Mouse (Mus musculus) adrenal gland, adult 18-20 months (tissue): ENCODE results near the gene 2610028H24Rik. TPM values are rescaled to one million over a fixed set of nuclear protein-coding genes. Genes with fewer than 3 reads are reported as not detected.

Source experiments
- DNase-seq, 2 experiments: peaks; one replicate each; pipeline ENCODE4 v3.0.0; 2021 to 2022; ENCODE audit warnings: low spot score in 2 of 2
- long read RNA-seq, 2 experiments: library from polyadenylated mRNA; stranded (forward); transcript quantifications; one replicate each; pipeline ENCODE4 v2.0.0; 2021
- total RNA-seq, 2 experiments: library from RNA; stranded (reverse); gene quantifications; 1 replicate in 1 of 2; 2 replicates in 1 of 2; pipeline ENCODE4 v1.2.3; 2021

2610028H24Rik gene
- not detected for total RNA-seq
- long read RNA-seq, experiment 1: 0 reads
- long read RNA-seq, experiment 2, partial matches to known transcripts: 0 of 1 reads
- long read RNA-seq, experiment 2, other reads (novel, unspliced or antisense): 1 of 1 reads

DNA sequence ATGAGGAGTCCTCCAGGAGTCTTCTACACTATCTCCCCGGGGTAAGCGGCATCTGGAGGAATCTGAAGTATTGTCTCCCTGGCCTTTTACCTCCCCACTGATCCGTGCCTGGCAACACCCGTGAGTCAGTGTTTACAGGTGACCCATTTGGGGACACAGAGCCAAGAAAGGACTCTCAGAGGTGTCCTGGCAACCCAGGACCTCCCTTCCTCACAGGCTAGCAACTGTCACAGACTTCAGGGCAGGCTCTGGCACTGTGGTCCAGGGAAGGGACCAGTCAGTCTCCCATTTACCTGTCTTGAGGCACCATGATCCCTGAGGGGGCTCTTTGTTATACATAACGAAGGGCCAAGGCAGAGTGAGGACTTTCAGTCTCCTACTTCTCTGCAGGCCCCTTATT, at the start of gene 2610028H24Rik:
Gene 2610028H24Rik (plus strand): TSS at position 231 of the 400 bp plus-strand sequence.
- no peak for DNase-seq

- no peak for DNase-seq
Measured at GRCm38 (mm10) chr10:76408520-76408919, 40.4 kb upstream of the 2610028H24Rik start.

- DNase-seq: no peak
Measured at GRCm38 (mm10) chr10:76416811-76417210, 32.1 kb upstream of the 2610028H24Rik start.

GRCm38 (mm10) chr10:76425674-76426073, 23.2 kb upstream of the 2610028H24Rik start:
- DNase-seq: no peak

DNA sequence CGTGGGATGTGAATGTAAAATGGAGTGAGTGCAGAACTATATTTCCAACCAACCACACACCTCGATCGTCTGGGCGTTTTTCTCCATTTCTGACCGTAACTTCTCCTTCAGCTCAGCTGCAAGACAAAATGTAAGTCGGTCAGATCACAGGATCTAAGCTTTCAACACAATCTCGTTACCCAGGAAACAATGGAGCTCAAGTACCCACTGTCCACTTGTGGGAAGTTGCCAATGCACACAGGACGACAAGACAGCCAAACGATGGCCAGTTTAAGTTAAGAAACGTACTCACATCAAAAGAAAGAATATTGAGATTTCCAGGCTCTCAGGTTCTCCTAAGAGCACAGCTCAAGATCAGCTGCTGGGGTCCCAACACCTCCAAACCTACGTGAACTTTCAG, 15.0 kb upstream of the 2610028H24Rik start:
- no peak for DNase-seq

GRCm38 (mm10) chr10:76439107-76439890, 9.6 kb upstream of the 2610028H24Rik start:
- no peak for DNase-seq

DNA sequence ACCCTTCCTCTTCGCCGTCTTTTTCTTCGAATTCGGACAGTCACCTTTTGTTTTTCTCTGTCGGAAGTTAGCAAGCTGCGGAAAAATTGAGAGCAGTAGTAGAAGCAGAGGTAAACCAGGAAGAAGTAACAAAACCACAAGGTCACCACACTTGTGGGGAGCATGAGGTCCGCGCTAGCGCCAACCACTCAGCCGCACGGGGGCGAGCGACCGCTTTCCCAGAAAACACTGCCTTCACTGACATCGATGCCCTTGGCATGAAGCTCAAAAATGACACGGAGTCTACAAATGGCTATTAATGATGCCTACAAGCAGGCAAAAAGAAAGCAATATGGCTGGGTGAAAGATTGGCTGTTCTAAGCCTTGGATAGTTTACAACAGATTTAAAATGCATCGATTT, 8.6 kb upstream of the 2610028H24Rik start, which contains the start of gene AC141477.1:
Gene AC141477.1 (minus strand): TSS at position 164 of the 400 bp plus-strand sequence.
- no peak for DNase-seq

DNA sequence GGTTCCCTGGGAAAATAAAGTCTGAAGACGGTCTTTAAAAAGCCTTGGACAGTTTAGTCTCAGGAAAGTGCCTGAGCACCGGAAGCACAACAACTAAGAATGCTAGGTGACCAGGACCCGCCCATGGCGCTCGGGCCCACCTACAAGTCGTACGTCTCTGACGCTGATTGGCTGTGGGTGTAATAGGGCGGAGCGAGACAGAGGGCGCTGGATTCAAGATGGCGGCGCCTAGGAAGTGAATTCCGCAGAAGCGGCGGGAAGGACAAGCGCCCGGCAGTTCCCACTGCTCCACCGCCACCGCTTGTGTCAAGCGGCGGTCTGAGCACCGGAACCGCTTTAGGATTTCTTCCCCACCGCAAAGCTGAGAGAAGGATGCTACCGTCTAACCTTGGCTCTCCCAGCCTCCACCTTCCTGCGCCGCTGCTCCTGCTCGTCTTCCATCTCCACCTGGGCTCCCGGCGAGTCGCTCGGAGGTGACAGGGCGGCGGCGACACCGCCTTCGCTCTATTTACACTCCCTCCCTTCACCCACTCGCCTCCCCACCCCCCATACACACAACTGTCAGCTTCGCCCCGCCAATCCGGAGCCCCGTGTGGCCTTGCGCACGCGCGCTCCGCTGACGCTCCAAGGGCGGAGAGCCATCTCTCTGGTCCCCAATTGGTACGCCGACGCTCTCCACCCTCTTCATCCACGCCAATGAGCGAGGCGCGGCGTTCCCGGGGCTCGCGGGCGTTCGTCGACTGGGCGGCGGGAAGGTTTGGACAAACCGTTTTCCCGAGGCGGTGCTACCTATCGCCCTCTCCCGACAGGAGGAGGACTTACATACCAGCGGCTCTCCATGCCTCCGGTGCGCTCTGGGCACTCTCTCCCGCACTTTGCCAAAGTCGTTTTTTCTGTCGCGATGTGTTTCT, 6.4 kb upstream of the 2610028H24Rik start, which contains the start of gene Pcnt:
Gene Pcnt (minus strand): TSS at position 609 of the 911 bp plus-strand sequence.
- DNase-seq: peak; percentile 92 to 93

- no peak for DNase-seq
Measured at GRCm38 (mm10) chr10:76445996-76446681, 2.7 kb upstream of the 2610028H24Rik start.

DNA sequence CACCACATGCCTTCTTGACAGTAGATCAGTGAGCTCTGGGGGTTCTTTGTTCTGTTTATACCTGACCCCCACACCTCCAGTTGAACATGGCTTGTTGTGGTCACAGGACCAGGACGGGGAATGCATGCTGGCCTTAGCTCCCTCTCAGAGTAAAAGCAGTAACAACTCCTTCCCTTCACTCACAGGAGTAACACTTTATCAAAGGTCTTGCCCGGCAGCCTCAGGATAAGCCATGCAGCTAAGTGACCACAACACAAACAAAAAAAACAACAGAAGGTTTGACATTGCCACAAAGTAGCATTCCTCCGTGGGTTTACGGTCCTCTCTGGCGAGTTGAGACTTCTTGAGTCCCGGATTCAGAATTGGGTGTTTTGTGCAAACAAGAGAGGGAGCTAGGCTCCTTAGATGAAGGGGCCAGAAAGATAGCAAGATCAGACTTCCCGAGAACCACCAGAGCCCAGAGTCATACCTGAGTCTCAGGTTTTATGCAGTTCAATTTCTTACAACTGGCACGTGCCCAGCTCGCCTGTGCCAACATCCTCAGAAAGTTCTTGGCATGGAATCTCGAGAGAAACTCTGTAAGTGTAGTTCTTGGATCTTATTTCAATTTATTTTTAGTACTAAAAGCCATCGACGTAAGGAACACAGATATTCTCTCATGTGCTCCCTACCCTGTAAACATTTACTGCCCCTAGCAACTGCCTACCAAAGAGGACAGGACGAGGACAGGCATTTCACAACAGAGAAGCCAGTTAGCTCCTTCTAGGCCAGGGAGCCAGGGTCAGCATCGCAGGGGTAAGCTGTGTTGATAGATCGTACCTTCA, 1.3 kb upstream of the 2610028H24Rik start:
- DNase-seq: no peak

DNA sequence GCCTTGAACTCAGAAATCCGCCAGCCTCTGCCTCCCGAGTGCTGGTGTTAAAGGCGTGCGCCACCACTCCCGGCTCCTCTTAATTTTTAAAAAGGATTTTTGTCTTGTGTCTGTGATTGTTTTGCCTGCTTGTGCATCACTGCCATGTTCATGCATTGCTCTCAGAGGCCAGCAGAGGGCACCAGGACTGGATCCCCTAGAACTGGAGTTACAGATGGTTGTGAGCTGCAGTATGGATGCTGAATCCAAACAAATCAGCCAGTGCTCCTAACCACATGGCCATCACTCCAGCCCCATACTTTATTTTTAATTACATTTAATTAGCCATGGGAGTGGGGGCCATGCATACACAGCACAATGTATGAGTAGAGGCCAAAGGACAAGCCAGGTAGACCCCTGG, 6.4 kb downstream of the 2610028H24Rik start:
- DNase-seq: peak; percentile 35 to 45

DNA sequence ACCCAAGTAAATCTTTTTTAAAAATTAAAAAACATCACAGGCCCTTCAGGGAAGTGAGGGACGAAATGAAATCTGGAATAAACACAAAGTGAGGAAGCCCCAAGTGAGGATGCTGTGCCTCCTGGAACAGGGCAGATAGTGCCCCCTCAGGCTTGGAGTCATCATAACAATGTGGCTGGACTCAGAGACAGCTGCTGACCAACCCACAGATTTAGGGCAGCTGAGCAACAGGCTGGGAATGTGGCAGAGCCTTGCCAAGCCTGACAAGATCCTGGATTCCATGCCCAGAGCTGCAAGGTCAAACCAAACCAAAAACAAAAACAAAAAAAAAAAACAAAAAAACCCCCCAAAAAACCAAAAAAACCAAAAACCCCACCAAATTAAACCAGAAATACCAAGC, 12.4 kb downstream of the 2610028H24Rik start:
- no peak for DNase-seq

DNA sequence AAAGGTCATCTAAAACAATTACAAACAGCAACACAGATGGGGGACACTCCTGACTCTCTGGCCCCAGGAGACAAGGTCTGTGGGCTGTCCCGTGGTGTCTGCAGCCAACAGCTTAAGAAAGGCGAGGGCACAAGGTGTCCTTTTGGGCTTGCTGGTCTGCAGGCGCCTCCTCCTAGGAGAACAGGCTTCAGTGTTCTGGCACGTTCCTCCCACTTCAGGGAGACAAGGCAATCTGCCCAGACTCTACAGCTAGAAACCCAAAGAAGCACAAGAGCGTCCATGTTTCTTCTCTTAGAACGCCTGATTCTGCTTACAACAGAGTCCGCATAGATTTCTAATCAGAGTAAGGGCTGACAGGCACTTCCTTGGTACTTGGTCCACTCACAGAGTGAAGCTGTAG, 13.4 kb downstream of the 2610028H24Rik start:
- no peak for DNase-seq

DNA sequence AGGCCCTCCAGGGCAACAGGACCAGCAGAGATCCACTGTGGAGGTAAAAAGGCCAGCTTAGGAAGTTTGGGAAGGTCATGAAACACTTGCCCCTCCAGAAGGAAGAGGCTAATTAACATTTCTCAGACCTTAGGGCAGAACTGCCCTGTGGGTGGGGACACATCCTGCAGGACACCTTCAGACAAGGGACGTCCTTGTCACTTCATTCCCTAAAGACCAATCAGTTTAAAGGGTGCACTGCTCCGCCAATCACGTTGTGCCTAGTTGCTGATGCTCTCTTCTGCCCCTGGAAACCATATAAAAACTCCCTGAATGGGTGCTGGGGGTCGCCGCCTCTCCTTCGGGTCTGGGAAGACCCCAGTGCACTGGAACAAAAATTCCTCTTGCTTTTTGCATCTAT, 13.8 kb downstream of the 2610028H24Rik start:
- DNase-seq: no peak

GRCm38 (mm10) chr10:76468203-76469162, 19.6 kb downstream of the 2610028H24Rik start, which contains the start of the genes Mcm3ap and Ybey:
TSS of gene Mcm3ap (plus strand) at chr10:76468927.
TSS of gene Ybey (minus strand) at chr10:76469114.
- peak; percentile 81 to 85 for DNase-seq

DNA sequence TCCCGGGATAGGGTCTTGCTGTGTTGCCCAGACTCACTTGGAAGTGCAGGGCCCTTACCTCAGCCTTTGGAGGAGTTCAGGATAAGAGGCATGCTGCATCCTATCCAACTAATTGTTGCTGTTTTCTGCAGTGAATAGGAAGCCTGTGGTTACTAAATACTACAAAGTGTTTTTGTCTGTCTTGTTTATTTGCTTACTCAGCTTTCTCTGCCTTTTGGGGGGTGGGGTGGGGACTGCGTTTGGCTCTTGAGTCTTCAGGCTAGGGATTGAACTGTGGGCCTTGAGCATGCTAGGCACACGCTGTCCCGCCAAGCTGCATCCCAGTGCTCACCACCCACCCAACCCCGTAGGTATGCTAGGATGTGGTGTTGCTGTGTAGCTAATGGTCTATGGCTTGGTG, 24.9 kb downstream of the 2610028H24Rik start:
- no peak for DNase-seq

- no peak for DNase-seq
Measured at GRCm38 (mm10) chr10:76480851-76481250, 32.0 kb downstream of the 2610028H24Rik start.

DNA sequence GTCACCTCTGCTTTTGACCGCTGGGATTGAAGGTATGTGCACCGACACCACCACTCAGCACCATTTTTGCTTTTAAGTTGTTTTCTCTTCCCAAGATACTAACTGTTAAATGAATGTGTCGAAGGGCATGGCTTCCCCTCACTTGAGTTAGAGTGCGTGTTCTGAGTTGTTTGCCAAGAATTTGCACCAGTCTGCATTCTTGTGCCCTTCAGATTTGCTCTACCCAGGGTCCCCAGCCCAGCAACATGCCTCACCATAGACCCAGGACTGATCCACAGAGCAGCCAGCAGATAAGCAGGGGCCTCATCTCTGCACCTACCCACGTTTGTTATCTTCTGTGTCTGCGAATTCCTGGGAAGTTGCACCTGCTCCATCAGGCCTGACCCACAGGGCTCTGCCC, 32.6 kb downstream of the 2610028H24Rik start:
- DNase-seq: no peak

DNA sequence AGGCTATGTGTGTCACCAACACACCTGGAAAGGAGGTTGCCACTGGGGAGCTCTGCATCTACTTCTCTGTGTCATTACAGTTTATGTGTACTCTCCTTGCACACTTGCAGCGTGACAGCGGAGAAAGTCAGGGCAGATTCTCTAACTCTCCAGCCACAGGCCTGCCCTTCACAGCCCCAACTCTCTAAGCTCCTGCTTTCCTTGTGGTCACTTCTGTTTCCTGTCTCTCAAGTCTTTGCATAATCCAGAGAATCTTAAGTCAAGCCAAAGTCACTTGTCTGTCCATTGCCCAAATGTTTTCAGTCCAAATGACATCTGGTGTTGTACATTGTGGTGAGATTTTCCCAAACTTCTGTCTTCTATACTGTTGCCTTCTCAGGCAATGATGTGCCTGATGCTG, 37.4 kb downstream of the 2610028H24Rik start:
- DNase-seq: no peak
